Mouse (Mus musculus) neural tube, embryonic 13.5 days (tissue): Measurements from ENCODE around the gene Dnaaf5. TPM values are rescaled to one million over a fixed set of nuclear protein-coding genes. Genes with fewer than 3 reads are reported as not detected.
A peak's percentile ranks its signal among the peaks of the same experiment; 100 is the strongest.

Source experiments
- ATAC-seq: fragments of 200-750 bp; cut with Nextera tagmentation; 2 replicates; pipeline ENCODE4 v1.8.0; 2017; ENCODE audit warnings: low read depth, mild to moderate bottlenecking, moderate TSS enrichment, moderate library complexity
- H3K27ac ChIP-seq: fragments of 300-500 bp; sonication (generic); replicated peaks from 2 replicates; pipeline ENCODE4 v1.5.1; 2015; ENCODE audit warnings: moderate library complexity, mild to moderate bottlenecking, inconsistent platforms
- H3K27me3 ChIP-seq: fragments of 300-500 bp; sonication (generic); 2 replicates; pipeline ENCODE4 v1.6.1; 2015; ENCODE audit warnings: mild to moderate bottlenecking, inconsistent platforms
- H3K36me3 ChIP-seq: fragments of 300-500 bp; sonication (generic); 2 replicates; pipeline ENCODE4 v1.6.1; 2015; ENCODE audit warnings: mild to moderate bottlenecking, inconsistent platforms
- H3K4me1 ChIP-seq: fragments of 300-500 bp; sonication (generic); replicated peaks from 2 replicates; pipeline ENCODE4 v1.6.1; 2015; ENCODE audit warnings: inconsistent platforms
- H3K4me2 ChIP-seq: fragments of 300-500 bp; sonication (generic); 2 replicates; pipeline ENCODE4 v1.6.1; 2015; ENCODE audit warnings: inconsistent platforms, mild to moderate bottlenecking, moderate library complexity
- H3K4me3 ChIP-seq: fragments of 300-500 bp; sonication (generic); 2 replicates; pipeline ENCODE4 v1.5.1; 2015; ENCODE audit warnings: mild to moderate bottlenecking, inconsistent platforms
- H3K9ac ChIP-seq: fragments of 300-500 bp; sonication (generic); 2 replicates; pipeline ENCODE4 v1.6.1; 2015; ENCODE audit warnings: moderate library complexity, mild to moderate bottlenecking, inconsistent platforms
- H3K9me3 ChIP-seq: fragments of 300-500 bp; sonication (generic); 2 replicates; pipeline ENCODE4 v1.6.1; 2016; ENCODE audit warnings: inconsistent platforms
- WGBS: fragments of 180-500 bp; shearing (Covaris S2); methylation state at CpG from one replicate; pipeline ENCODE4 v1.1.7; 2015; 5-methylcytosine and 5-hydroxymethylcytosine counted together
- polyA plus RNA-seq: library from polyadenylated mRNA; unstranded; fragments of >200 nt; fragmentation: Nextera tagmentation; extraction: Ambion mirVana; gene quantifications from 2 replicates; pipeline ENCODE4 v1.2.1, GENCODE M21; 2015

Dnaaf5 gene
- polyA plus RNA-seq, 1 experiment from 2014 or later, result 4.6 TPM

GRCm38 (mm10) chr5:139202127-139202526 lies 52.1 kb downstream of the Dnaaf5 start:
- H3K4me1 ChIP-seq, result peaks cover 53% of the 10 kb centered on the region
- peak overlapping the region; percentile 84 for H3K4me3 ChIP-seq
- no peak for ATAC-seq
- H3K36me3 ChIP-seq, result no peaks in the 10 kb centered on the region
- no peaks in the 10 kb centered on the region for H3K27me3 ChIP-seq
- peak overlapping the region; percentile 89 for H3K9ac ChIP-seq
- H3K27ac ChIP-seq, result no peak overlapping the region
- WGBS, result 71% methylated on average over 11 of the region's 11 CpGs
- H3K9me3 ChIP-seq, result no peaks in the 10 kb centered on the region
- H3K4me2 ChIP-seq, result peak overlapping the region; percentile 87

DNA sequence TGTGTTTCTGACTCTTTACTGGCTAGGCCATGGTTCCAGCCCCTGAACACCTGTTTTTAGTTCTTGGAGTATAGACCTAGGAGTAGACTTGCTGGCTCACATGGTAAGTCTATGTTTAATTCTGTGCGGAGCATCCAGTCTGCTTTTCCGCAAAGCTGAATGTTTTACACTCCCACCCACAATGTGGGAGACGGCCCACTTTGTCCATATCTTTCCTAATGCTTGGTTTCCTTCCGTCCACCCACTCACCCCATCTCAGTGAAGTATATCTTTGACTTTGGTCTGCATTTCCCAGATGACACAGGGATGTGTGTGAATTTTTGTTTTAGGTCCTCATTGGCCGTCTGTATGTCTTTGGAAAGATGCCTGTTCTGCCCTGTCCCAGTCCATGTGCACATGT lies 53.3 kb downstream of the Dnaaf5 start:
- Histone ChIP-seq H3K9ac (no peak overlapping the region), H3K9me3 (no peaks in the 10 kb centered on the region), H3K4me3 (no peak overlapping the region), H3K27me3 (no peaks in the 10 kb centered on the region), H3K4me1 (peaks cover 58% of the 10 kb centered on the region), H3K36me3 (no peaks in the 10 kb centered on the region), H3K27ac (no peak overlapping the region), H3K4me2 (no peak overlapping the region)
- 93% methylated on average over 5 of the region's 5 CpGs for WGBS
- no peak for ATAC-seq

GRCm38 (mm10) chr5:139206081-139206480 lies 56.1 kb downstream of the Dnaaf5 start:
- WGBS, result 62% methylated on average over 4 of the region's 4 CpGs
- peak overlapping the region; percentile 13; the same call in 1 of the 2 replicates for H3K9ac ChIP-seq
- ATAC-seq, result no peak

GRCm38 (mm10) chr5:139206525-139206924 lies 56.5 kb downstream of the Dnaaf5 start:
- H3K4me2 ChIP-seq, result no peak overlapping the region
- no peaks in the 10 kb centered on the region for H3K27me3 ChIP-seq
- peaks cover 24% of the 10 kb centered on the region for H3K36me3 ChIP-seq
- WGBS, result 74% methylated on average over 7 of the region's 7 CpGs
- no peak for ATAC-seq
- peak overlapping the region; percentile 14; the same call in 1 of the 2 replicates for H3K27ac ChIP-seq
- no peaks in the 10 kb centered on the region for H3K9me3 ChIP-seq
- peak overlapping the region; percentile 13; the same call in 1 of the 2 replicates for H3K9ac ChIP-seq
- H3K4me3 ChIP-seq, result no peak overlapping the region
- H3K4me1 ChIP-seq, result peaks cover 47% of the 10 kb centered on the region

More at GRCm38 (mm10) chr5:139206081-139206480, 56.1 kb downstream of the Dnaaf5 start:
- H3K4me1 ChIP-seq, result peaks cover 51% of the 10 kb centered on the region
- H3K27me3 ChIP-seq, result no peaks in the 10 kb centered on the region
- H3K9me3 ChIP-seq, result no peaks in the 10 kb centered on the region
- H3K27ac ChIP-seq, result peak overlapping the region; percentile 14; the same call in 1 of the 2 replicates
- H3K4me3 ChIP-seq, result no peak overlapping the region
- H3K36me3 ChIP-seq, result peaks cover 24% of the 10 kb centered on the region
- no peak overlapping the region for H3K4me2 ChIP-seq

- no peak overlapping the region for H3K9ac ChIP-seq
- no peak overlapping the region for H3K27ac ChIP-seq
- H3K4me1 ChIP-seq, result peaks cover 33% of the 10 kb centered on the region
- no peaks in the 10 kb centered on the region for H3K9me3 ChIP-seq
- H3K4me3 ChIP-seq, result no peak overlapping the region
- H3K36me3 ChIP-seq, result peaks cover 33% of the 10 kb centered on the region
- ATAC-seq, result no peak
- H3K4me2 ChIP-seq, result no peak overlapping the region
- no peaks in the 10 kb centered on the region for H3K27me3 ChIP-seq
These were observed 58.2 kb downstream of the Dnaaf5 start for GRCm38 (mm10) chr5:139208183-139208582.

GRCm38 (mm10) chr5:139208871-139209684 lies 59.1 kb downstream of the Dnaaf5 start:
- no peaks in the 10 kb centered on the region for H3K9me3 ChIP-seq
- ATAC-seq, result no peak
- H3K4me1 ChIP-seq, result peaks cover 24% of the 10 kb centered on the region
- H3K9ac ChIP-seq, result no peak overlapping the region
- H3K27me3 ChIP-seq, result no peaks in the 10 kb centered on the region
- H3K36me3 ChIP-seq, result peaks cover 33% of the 10 kb centered on the region
- no peak overlapping the region for H3K27ac ChIP-seq
- H3K4me3 ChIP-seq, result no peak overlapping the region
- no peak overlapping the region for H3K4me2 ChIP-seq
- 90% methylated on average over 10 of the region's 10 CpGs for WGBS

DNA sequence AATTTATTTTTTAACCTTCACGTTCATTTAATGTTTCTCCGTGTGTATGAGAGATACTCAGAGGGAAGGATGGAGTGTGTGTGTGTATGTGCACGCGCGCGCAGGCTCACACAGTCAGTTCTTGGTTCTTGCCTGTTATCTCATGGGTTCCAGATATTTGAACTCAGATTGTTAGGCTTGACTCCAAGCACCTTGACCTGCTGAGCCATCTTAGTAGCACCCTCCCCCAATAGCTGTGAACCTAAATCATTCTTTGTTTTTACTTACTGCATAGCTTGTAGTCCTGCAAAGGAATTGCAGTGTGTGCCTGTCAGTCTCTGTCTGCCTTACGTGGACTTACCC lies 59.6 kb downstream of the Dnaaf5 start:
- ATAC-seq, result no peak
- Histone ChIP-seq H3K4me2 (no peak overlapping the region), H3K36me3 (peaks cover 34% of the 10 kb centered on the region), H3K4me1 (peaks cover 21% of the 10 kb centered on the region), H3K27ac (no peak overlapping the region), H3K9ac (no peak overlapping the region), H3K4me3 (no peak overlapping the region), H3K27me3 (no peaks in the 10 kb centered on the region), H3K9me3 (no peaks in the 10 kb centered on the region)
- WGBS, result 98% methylated on average over 7 of the region's 7 CpGs

DNA sequence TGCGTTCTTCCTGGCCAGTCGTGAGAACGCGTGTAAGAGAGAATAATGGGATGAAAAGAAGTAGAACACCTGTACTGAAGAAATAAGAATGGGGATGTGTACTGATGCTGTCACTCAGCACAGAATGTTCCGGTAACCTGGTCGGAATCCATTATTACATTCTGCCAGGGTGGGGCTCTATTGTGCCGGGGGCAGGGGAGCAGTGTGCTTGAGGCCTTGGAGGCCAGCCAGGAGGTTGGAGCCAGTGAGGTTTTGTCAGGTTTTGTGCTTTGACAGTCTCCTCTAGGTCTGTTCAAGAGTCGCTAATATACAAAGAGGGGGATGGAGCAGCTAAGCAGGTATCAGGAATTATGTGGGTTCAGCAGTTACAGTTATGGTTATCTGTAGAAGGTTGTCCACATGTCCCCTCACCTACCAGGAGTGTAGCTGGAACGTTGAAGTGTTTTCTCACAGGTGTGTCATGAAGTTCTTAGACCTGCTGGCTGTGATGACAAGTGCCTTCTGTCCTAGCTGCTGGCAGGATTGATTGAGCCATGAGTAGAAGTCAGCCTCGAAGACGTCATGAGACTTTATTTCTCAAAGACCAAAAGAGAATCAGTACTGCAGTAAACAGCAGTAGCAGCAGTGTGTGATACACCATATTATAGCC lies 61.8 kb downstream of the Dnaaf5 start:
- Histone ChIP-seq H3K9me3 (no peaks in the 10 kb centered on the region), H3K36me3 (peaks cover 56% of the 10 kb centered on the region), H3K4me2 (no peak overlapping the region), H3K27me3 (no peaks in the 10 kb centered on the region), H3K9ac (no peak overlapping the region), H3K27ac (no peak overlapping the region), H3K4me3 (no peak overlapping the region), H3K4me1 (0 out of 2 replicates have a peak, but pooled peaks cover 5% of the 10 kb centered on the region)
- WGBS, result 94% methylated on average over 11 of the region's 11 CpGs
- ATAC-seq, result no peak

DNA sequence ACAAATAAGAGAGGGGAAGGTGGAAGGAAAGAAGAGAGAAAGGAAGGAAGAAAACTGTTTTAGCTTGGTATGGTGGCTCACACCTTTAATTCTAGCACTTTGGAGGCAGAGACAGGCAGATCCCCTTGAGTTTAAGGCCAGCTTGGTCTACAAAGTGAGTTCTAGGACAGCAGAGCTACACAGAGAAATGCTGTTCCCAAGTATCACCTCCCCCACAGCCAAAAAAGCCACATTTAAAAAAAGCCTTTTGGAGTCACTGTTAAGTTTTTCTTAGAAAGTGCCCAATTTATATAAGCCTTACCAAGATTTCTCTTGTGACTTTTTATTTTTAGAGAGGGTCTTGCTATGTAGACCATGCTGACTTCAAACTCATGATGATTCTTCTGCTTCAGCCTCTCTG lies 64.3 kb downstream of the Dnaaf5 start:
- H3K27ac ChIP-seq, result no peak overlapping the region
- ATAC-seq, result no peak
- no peak overlapping the region for H3K9ac ChIP-seq
- no peak overlapping the region for H3K4me3 ChIP-seq
- H3K36me3 ChIP-seq, result peaks cover 56% of the 10 kb centered on the region
- no peaks in the 10 kb centered on the region for H3K27me3 ChIP-seq
- H3K4me2 ChIP-seq, result no peak overlapping the region
- no peaks in the 10 kb centered on the region for H3K4me1 ChIP-seq
- no peaks in the 10 kb centered on the region for H3K9me3 ChIP-seq

GRCm38 (mm10) chr5:139215184-139215583 lies 65.2 kb downstream of the Dnaaf5 start:
- Histone ChIP-seq H3K4me2 (no peak overlapping the region), H3K27ac (no peak overlapping the region), H3K36me3 (peaks cover 52% of the 10 kb centered on the region), H3K9me3 (no peaks in the 10 kb centered on the region), H3K9ac (no peak overlapping the region), H3K4me1 (no peaks in the 10 kb centered on the region), H3K27me3 (no peaks in the 10 kb centered on the region), H3K4me3 (no peak overlapping the region)
- no peak for ATAC-seq
- 98% methylated on average over 5 of the region's 5 CpGs for WGBS

GRCm38 (mm10) chr5:139216121-139216520 lies 66.1 kb downstream of the Dnaaf5 start:
- 98% methylated on average over 2 of the region's 2 CpGs for WGBS
- Histone ChIP-seq H3K4me2 (no peak overlapping the region), H3K36me3 (peaks cover 52% of the 10 kb centered on the region), H3K27me3 (no peaks in the 10 kb centered on the region), H3K9me3 (no peaks in the 10 kb centered on the region), H3K4me3 (no peak overlapping the region), H3K27ac (no peak overlapping the region), H3K4me1 (no peaks in the 10 kb centered on the region), H3K9ac (no peak overlapping the region)
- ATAC-seq, result no peak

GRCm38 (mm10) chr5:139216774-139217173 lies 66.8 kb downstream of the Dnaaf5 start:
- H3K4me1 ChIP-seq, result no peaks in the 10 kb centered on the region
- no peak for ATAC-seq
- H3K4me3 ChIP-seq, result no peak overlapping the region
- 84% methylated on average over 3 of the region's 3 CpGs for WGBS
- H3K4me2 ChIP-seq, result no peak overlapping the region
- H3K27ac ChIP-seq, result no peak overlapping the region
- H3K27me3 ChIP-seq, result no peaks in the 10 kb centered on the region
- H3K36me3 ChIP-seq, result peaks cover 59% of the 10 kb centered on the region
- no peaks in the 10 kb centered on the region for H3K9me3 ChIP-seq
- H3K9ac ChIP-seq, result no peak overlapping the region
